Mouse (Mus musculus) bone marrow, adult 2 months (tissue): ENCODE data around the gene Sass6. TPM values are rescaled to one million over a fixed set of nuclear protein-coding genes. Genes with fewer than 3 reads are reported as not detected.
A peak's percentile ranks its signal among the peaks of the same experiment; 100 is the strongest.
"Not testable (repeated sequence)": the region's sequence is repeated elsewhere in the genome, so short reads cannot be mapped to it uniquely, and the experiment has no call there.

Source experiments
- H3K27ac ChIP-seq: fragments of 200-500 bp; 2 replicates; pipeline ENCODE4 v1.5.1; 2012; ENCODE audit warnings: low read depth, mild to moderate bottlenecking, control low read depth, inconsistent platforms, low read length; ENCODE audit not compliant: control insufficient read depth, poor library complexity, insufficient read depth
- H3K4me1 ChIP-seq: fragments of 200-500 bp; 2 replicates; pipeline ENCODE4 v1.6.1; 2011; ENCODE audit warnings: low read length; ENCODE audit not compliant: control insufficient read depth, insufficient read depth
- H3K4me3 ChIP-seq: fragments of 200-500 bp; replicated peaks from 2 replicates; pipeline ENCODE3; 2011; ENCODE audit warnings: mild to moderate bottlenecking, low read depth, low read length, control low read depth; ENCODE audit not compliant: control insufficient read depth
- CTCF ChIP-seq: fragments of 200-500 bp; IDR thresholded peaks from 2 replicates; pipeline ENCODE4 v1.5.1; 2011; ENCODE audit warnings: low read length, control low read depth; ENCODE audit not compliant: control insufficient read depth, insufficient read depth
- POLR2A ChIP-seq: fragments of 200-500 bp; IDR thresholded peaks from 2 replicates; pipeline ENCODE4 v1.6.1; 2011; ENCODE audit warnings: low read depth, mild to moderate bottlenecking, control low read depth, low read length, borderline replicate concordance; ENCODE audit not compliant: control insufficient read depth
- WGBS: fragments of 180-500 bp; shearing (Covaris S2); methylation state at CpG from one replicate; pipeline ENCODE4 v1.1.7; 2018; 5-methylcytosine and 5-hydroxymethylcytosine counted together
- polyA plus RNA-seq: library from polyadenylated mRNA; stranded (reverse); fragments of >200 nt; gene quantifications from 2 replicates; pipeline ENCODE4 v1.2.4, GENCODE M21; 2011; ENCODE audit warnings: low replicate concordance; ENCODE audit not compliant: missing spikeins, insufficient read depth, insufficient read length

The Sass6 gene
- 12.7 and 17.9 TPM in 2 replicates for polyA plus RNA-seq

DNA sequence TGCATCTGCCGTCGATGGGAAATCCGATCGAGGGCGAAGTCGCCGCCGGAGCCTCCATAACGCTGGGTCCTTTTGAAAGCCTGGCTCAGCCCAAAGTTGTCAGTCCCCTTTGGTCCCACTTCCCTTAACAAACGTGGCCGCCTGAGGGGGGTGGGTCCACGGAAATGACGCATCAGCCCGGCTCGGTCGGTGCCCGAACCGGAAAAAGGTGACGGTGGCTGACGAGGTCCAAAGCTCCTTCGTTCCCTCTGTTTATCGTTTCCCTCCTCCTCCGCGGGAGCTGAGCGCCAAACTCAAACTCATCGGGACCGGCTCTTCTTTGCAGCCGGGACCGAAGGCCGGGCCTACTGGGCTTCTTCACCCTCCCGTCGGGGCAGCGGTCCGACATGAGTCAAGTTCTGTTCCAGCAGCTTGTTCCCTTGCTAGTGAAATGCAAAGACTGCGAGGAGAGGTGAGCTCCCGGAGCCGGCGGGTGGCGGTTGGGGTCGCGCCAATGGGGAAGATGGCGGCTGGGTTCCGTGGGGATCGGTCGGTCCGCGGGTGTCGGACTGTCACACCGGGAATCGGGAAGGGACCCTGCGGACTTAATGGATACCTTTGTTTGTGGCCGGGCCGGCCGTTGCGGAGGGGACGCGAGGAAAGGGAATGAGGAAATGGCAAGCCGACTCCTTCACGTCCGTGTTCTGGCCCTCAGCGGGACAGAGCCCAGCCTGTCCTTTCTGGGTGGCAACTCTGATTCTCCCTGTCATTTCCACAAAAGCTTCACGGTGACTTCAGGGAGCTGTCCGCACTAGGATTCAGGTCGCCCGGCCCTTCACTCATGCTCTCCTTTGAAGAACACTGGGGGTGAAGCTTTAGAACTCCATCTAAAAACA is at the start of gene Sass6:
Sass6 (plus strand) TSS at position 255 of the 875 bp plus-strand sequence.
- TF ChIP-seq POLR2A (peak; percentile 59), CTCF (peak; percentile 0; the same call in 1 of the 2 replicates)
- WGBS, result under 1% methylated on average over 65 of the region's 65 CpGs
- H3K4me1 ChIP-seq, result no peaks in the 10 kb centered on the region
- H3K4me3 ChIP-seq, result peak within 1 kb of the TSS; percentile 90
- H3K27ac ChIP-seq, result peak within 1 kb of the TSS; percentile 78

DNA sequence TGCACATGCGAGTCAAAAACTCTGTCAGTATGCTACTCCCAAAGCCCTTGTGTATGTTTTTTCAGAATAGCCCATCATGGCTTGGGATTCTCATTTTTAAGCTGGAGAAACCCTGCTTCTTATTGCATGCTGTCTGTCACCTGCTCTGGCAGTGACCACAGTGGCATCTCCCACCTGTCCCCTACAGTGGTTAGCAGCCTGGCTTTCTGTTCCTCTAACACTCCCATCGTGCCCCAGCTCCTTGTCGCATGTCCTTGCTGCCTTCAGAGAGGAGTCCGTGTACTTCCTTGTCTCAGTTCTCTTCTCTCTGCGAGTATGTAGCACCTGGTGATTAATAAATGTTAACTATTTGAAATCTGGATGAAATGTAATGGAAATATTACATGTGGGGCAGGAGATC is 47.4 kb upstream of the Sass6 start:
- no peak overlapping the region for H3K4me3 ChIP-seq
- H3K4me1 ChIP-seq, result no peaks in the 10 kb centered on the region; the same call in 1 of the 2 replicates
- TF ChIP-seq CTCF, result no peak
- no peak for TF ChIP-seq POLR2A
- 73% methylated on average over 5 of the region's 5 CpGs for WGBS
- no peak overlapping the region for H3K27ac ChIP-seq

DNA sequence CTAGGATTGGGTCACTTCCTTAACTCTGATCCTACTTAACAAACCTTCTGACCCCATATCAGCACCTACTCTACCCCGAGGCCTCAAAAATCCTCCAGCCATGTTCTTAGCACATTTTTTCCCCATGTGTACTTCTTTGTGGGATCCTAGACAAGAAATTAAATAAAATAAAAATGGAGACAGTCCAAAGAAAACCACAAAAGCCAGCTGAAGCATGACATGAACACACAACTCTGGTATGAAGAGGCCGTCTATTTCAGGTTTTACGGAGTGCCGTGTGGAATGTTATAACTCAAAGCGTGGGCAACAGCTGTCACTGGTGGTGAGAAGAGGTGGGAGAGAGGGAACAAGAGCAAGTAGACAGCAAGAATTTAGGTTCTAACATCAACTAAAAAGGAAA is 43.4 kb upstream of the Sass6 start:
- H3K4me3 ChIP-seq, result no peak overlapping the region
- WGBS, result 91% methylated on average over 5 of the region's 5 CpGs
- H3K27ac ChIP-seq, result no peak overlapping the region
- no peak for TF ChIP-seq POLR2A
- no peak for TF ChIP-seq CTCF
- H3K4me1 ChIP-seq, result no peaks in the 10 kb centered on the region

DNA sequence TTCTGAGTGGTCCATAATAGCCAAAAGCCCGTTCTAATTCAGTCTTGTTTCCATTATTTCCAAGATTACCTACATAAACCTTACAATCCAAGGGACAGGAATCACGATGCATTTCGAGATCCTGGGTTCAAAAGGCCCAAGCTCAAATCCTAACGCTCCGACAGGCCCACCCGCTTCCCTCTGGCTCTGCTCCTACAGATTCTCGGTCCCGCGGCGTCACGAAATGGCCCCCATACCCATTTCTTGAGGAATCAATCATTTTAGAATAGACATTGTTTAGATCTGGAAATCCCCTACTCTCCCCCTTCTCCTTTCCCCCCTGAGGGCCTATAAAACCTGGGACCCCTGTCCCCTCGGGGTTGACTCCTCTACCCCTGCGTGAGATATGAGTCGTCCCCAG is 33.5 kb upstream of the Sass6 start:
- not testable (repeated sequence) for H3K4me3 ChIP-seq, H3K4me1 ChIP-seq, H3K27ac ChIP-seq
- WGBS, result 94% methylated on average over 14 of the region's 14 CpGs

DNA sequence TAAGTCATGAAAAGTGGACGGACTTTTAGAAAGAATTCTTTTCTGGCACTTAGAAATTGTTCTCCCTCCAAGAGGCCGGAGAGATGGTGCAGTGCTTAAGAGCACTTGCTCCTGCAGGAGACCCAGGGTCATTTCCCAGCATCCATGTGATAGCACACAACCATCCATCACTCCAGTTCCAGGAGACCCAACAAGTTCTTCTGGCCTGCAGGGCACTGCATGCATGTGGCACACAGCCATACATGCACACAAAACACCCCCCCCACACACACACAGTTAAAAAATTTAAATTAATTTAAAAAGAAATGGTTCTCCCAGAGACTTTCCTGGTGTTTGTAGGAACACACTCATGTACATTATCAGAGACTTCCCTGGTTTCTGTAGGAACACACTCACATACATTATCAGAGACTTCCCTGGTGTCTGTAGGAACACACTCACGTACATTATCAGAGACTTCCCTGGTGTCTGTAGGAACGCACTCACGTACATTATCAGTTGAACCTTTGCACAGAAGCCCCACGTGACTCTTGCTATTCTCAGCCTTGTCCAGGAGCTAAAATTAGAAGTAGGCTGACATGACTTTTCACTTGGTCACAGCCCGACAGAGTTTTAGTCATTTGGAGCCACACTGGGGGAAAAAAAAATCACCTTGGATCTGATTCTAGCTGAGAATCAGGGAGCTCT is 32.2 kb upstream of the Sass6 start, which contains the start of gene Lrrc39:
Lrrc39 (plus strand) TSS at position 566 of the 687 bp plus-strand sequence.
- no peak for TF ChIP-seq CTCF
- TF ChIP-seq POLR2A, result no peak
- 28% methylated on average over 7 of the region's 7 CpGs for WGBS
- Histone ChIP-seq H3K27ac (peak within 1 kb of the TSS; percentile 59; the same call in 1 of the 2 replicates), H3K4me3 (peak within 1 kb of the TSS; percentile 63), H3K4me1 (0 out of 2 replicates have a peak, but pooled peaks cover 1% of the 10 kb centered on the region)

DNA sequence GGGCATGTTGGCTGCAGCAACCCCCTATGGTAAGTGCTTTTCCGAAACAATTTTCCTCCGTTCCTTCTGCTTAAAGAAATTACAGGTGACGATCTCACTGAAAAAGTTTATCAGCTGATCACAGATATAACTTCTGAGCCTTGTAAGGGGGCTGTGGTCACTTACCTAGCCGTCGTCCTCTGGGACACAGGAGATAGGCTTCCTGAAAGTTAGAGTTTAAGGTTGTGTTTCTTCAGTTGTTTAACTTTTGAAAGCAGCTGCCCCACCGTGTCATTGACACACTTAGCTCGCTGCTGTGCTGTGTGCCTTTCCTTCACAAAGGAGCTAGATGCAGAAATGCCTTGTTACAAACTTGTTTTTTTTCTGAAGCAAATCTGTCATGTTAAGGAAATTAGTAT is 31.7 kb upstream of the Sass6 start:
- TF ChIP-seq CTCF, result no peak
- H3K27ac ChIP-seq, result peak overlapping the region; percentile 41; the same call in 1 of the 2 replicates
- peak overlapping the region; percentile 56 for H3K4me3 ChIP-seq
- 7% methylated on average over 7 of the region's 7 CpGs for whole genome bisulfite sequencing
- 0 out of 2 replicates have a peak, but pooled peaks cover 1% of the 10 kb centered on the region for H3K4me1 ChIP-seq

DNA sequence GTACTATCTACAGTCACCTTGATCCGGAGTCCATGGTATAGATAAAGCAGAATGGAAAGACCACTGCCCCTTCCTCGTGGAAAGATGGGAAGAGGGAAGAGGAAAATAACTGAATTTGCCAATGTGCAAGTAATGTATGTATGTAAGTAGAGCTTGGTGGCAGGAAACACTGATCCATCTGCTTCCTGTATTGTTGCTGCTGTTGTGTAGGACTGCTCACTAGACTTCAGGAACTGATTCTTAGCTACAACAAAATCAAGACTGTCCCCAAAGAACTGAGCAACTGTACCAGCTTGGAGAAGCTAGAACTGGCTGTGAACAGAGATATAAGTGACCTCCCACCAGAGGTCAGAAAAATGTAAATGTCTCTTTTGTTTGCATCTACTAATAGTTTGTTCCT is 24.2 kb upstream of the Sass6 start:
- H3K27ac ChIP-seq, result no peak overlapping the region

DNA sequence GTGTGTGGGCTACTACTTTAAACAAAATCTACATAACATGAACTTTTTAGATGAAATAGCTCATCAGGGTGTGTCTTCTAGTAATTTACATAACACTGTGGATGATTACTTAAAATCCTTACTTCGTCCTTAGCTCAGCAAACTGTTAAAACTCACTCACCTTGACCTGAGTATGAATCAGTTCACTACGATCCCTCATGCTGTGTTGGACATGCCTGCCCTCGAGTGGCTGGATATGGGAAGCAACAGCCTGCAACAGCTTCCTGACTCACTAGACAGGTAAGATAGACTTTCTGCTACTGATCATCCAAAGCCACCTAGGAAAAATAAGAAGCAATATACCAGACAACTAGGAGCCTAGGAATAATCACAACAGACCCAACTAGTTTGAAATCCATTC is 17.5 kb upstream of the Sass6 start:
- 45% methylated on average over 3 of the region's 3 CpGs for WGBS
- no peak overlapping the region for H3K4me3 ChIP-seq
- H3K4me1 ChIP-seq, result no peaks in the 10 kb centered on the region
- H3K27ac ChIP-seq, result no peak overlapping the region
- TF ChIP-seq CTCF (peak; percentile 40), POLR2A (no peak)

More for the DNA sequence above, 24.2 kb upstream of the Sass6 start:
- TF ChIP-seq POLR2A (no peak), CTCF (no peak)
- no peaks in the 10 kb centered on the region for H3K4me1 ChIP-seq
- WGBS, result 19% methylated on average over 2 of the region's 2 CpGs
- no peak overlapping the region for H3K4me3 ChIP-seq
